Mouse (Mus musculus): Measurements from ENCODE around the gene Pygo2. TPM values are rescaled to one million over a fixed set of nuclear protein-coding genes. Genes with fewer than 3 reads are reported as not detected.

Pygo2 gene
- polyA plus RNA-seq (2014; fragmentation: Illumina TruSeq; extraction: RNeasy Lipid Tissue Mini Kit (QIAGEN cat#74804); ENCODE audit: low read depth, low replicate concordance) = 8.5 TPM

GRCm38 (mm10) chr3:89430171-89431159 lies at the start of gene Pygo2:
Gene Pygo2 (plus strand): TSS chr3:89430214.

GRCm38 (mm10) chr3:89394006-89394893 lies 35.8 kb upstream of the Pygo2 start, which contains the start of gene Zbtb7b:
Gene Zbtb7b (minus strand): TSS chr3:89394776.

GRCm38 (mm10) chr3:89402693-89403092 lies 27.3 kb upstream of the Pygo2 start, which contains the start of gene Lenep:
Gene Lenep (minus strand): TSS chr3:89402793.

GRCm38 (mm10) chr3:89411490-89412393 lies 18.3 kb upstream of the Pygo2 start, which contains the start of gene Flad1:
Gene Flad1 (minus strand): TSS chr3:89411870.

GRCm38 (mm10) chr3:89418170-89418860 lies 11.7 kb upstream of the Pygo2 start, which contains the start of the genes Cks1b and Shc1:
Gene Cks1b (minus strand): TSS chr3:89418383.
Gene Shc1 (plus strand): TSS chr3:89418443.

GRCm38 (mm10) chr3:89436176-89437113 lies 6.4 kb downstream of the Pygo2 start, which contains the start of gene Pbxip1:
Gene Pbxip1 (plus strand): TSS chr3:89436706.

GRCm38 (mm10) chr3:89454401-89455177 lies 24.6 kb downstream of the Pygo2 start, which contains the start of gene Pmvk:
Gene Pmvk (plus strand): TSS chr3:89454541.

Other genes starting within 250 kb of the Pygo2 start
- gene Fam189b, start 247.1 kb upstream of the Pygo2 start, polyA plus RNA-seq (2014; fragmentation: Illumina TruSeq; extraction: RNeasy Lipid Tissue Mini Kit (QIAGEN cat#74804); ENCODE audit: low read depth, low replicate concordance) = 0.47 TPM
- gene Gba, start 227.3 kb upstream of the Pygo2 start, polyA plus RNA-seq (2014; fragmentation: Illumina TruSeq; extraction: RNeasy Lipid Tissue Mini Kit (QIAGEN cat#74804); ENCODE audit: low read depth, low replicate concordance) = 13.1 TPM
- gene Thbs3, start 215.0 kb upstream of the Pygo2 start, polyA plus RNA-seq (2014; fragmentation: Illumina TruSeq; extraction: RNeasy Lipid Tissue Mini Kit (QIAGEN cat#74804); ENCODE audit: low read depth, low replicate concordance) = 0.82 TPM
- 38.5 TPM for gene Mtx1, start 203.1 kb upstream of the Pygo2 start, polyA plus RNA-seq (2014; fragmentation: Illumina TruSeq; extraction: RNeasy Lipid Tissue Mini Kit (QIAGEN cat#74804); ENCODE audit: low read depth, low replicate concordance)
- gene Muc1, start 201.2 kb upstream of the Pygo2 start, polyA plus RNA-seq (2014; fragmentation: Illumina TruSeq; extraction: RNeasy Lipid Tissue Mini Kit (QIAGEN cat#74804); ENCODE audit: low read depth, low replicate concordance) = not detected
- 37.0 TPM for gene Krtcap2, start 184.2 kb upstream of the Pygo2 start, polyA plus RNA-seq (2014; fragmentation: Illumina TruSeq; extraction: RNeasy Lipid Tissue Mini Kit (QIAGEN cat#74804); ENCODE audit: low read depth, low replicate concordance)
- gene Trim46, start 183.9 kb upstream of the Pygo2 start, polyA plus RNA-seq (2014; fragmentation: Illumina TruSeq; extraction: RNeasy Lipid Tissue Mini Kit (QIAGEN cat#74804); ENCODE audit: low read depth, low replicate concordance) = not detected
- gene Dpm3, start 170.9 kb upstream of the Pygo2 start, polyA plus RNA-seq (2014; fragmentation: Illumina TruSeq; extraction: RNeasy Lipid Tissue Mini Kit (QIAGEN cat#74804); ENCODE audit: low read depth, low replicate concordance) = not detected
- 16.9 TPM for gene Slc50a1, start 159.6 kb upstream of the Pygo2 start, polyA plus RNA-seq (2014; fragmentation: Illumina TruSeq; extraction: RNeasy Lipid Tissue Mini Kit (QIAGEN cat#74804); ENCODE audit: low read depth, low replicate concordance)
- 2.7 TPM for gene Efna1, start 149.1 kb upstream of the Pygo2 start, polyA plus RNA-seq (2014; fragmentation: Illumina TruSeq; extraction: RNeasy Lipid Tissue Mini Kit (QIAGEN cat#74804); ENCODE audit: low read depth, low replicate concordance)
- not detected for gene Efna3, start 107.2 kb upstream of the Pygo2 start, polyA plus RNA-seq (2014; fragmentation: Illumina TruSeq; extraction: RNeasy Lipid Tissue Mini Kit (QIAGEN cat#74804); ENCODE audit: low read depth, low replicate concordance)
- not detected for gene Efna4, start 92.2 kb upstream of the Pygo2 start, polyA plus RNA-seq (2014; fragmentation: Illumina TruSeq; extraction: RNeasy Lipid Tissue Mini Kit (QIAGEN cat#74804); ENCODE audit: low read depth, low replicate concordance)
- 12.9 TPM for gene Adam15, start 80.2 kb upstream of the Pygo2 start, polyA plus RNA-seq (2014; fragmentation: Illumina TruSeq; extraction: RNeasy Lipid Tissue Mini Kit (QIAGEN cat#74804); ENCODE audit: low read depth, low replicate concordance)
- gene Dcst2, start 68.2 kb upstream of the Pygo2 start, polyA plus RNA-seq (2014; fragmentation: Illumina TruSeq; extraction: RNeasy Lipid Tissue Mini Kit (QIAGEN cat#74804); ENCODE audit: low read depth, low replicate concordance) = not detected
- not detected for gene Dcst1, start 65.0 kb upstream of the Pygo2 start, polyA plus RNA-seq (2014; fragmentation: Illumina TruSeq; extraction: RNeasy Lipid Tissue Mini Kit (QIAGEN cat#74804); ENCODE audit: low read depth, low replicate concordance)
- gene Zbtb7b, start 35.4 kb upstream of the Pygo2 start, polyA plus RNA-seq (2014; fragmentation: Illumina TruSeq; extraction: RNeasy Lipid Tissue Mini Kit (QIAGEN cat#74804); ENCODE audit: low read depth, low replicate concordance) = 7.4 TPM
- gene Lenep, start 27.4 kb upstream of the Pygo2 start, polyA plus RNA-seq (2014; fragmentation: Illumina TruSeq; extraction: RNeasy Lipid Tissue Mini Kit (QIAGEN cat#74804); ENCODE audit: low read depth, low replicate concordance) = 2.3 TPM
- 1.2 TPM for gene Flad1, start 18.3 kb upstream of the Pygo2 start, polyA plus RNA-seq (2014; fragmentation: Illumina TruSeq; extraction: RNeasy Lipid Tissue Mini Kit (QIAGEN cat#74804); ENCODE audit: low read depth, low replicate concordance)
- 9.6 TPM for gene Cks1b, start 11.8 kb upstream of the Pygo2 start, polyA plus RNA-seq (2014; fragmentation: Illumina TruSeq; extraction: RNeasy Lipid Tissue Mini Kit (QIAGEN cat#74804); ENCODE audit: low read depth, low replicate concordance)
- 39.8 TPM for gene Shc1, start 11.8 kb upstream of the Pygo2 start, polyA plus RNA-seq (2014; fragmentation: Illumina TruSeq; extraction: RNeasy Lipid Tissue Mini Kit (QIAGEN cat#74804); ENCODE audit: low read depth, low replicate concordance)
- gene Pbxip1, start 6.5 kb downstream of the Pygo2 start, polyA plus RNA-seq (2014; fragmentation: Illumina TruSeq; extraction: RNeasy Lipid Tissue Mini Kit (QIAGEN cat#74804); ENCODE audit: low read depth, low replicate concordance) = 13.2 TPM
- gene Pmvk, start 24.3 kb downstream of the Pygo2 start, polyA plus RNA-seq (2014; fragmentation: Illumina TruSeq; extraction: RNeasy Lipid Tissue Mini Kit (QIAGEN cat#74804); ENCODE audit: low read depth, low replicate concordance) = 1.1 TPM
- 3.4 TPM for gene Kcnn3, start 90.0 kb downstream of the Pygo2 start, polyA plus RNA-seq (2014; fragmentation: Illumina TruSeq; extraction: RNeasy Lipid Tissue Mini Kit (QIAGEN cat#74804); ENCODE audit: low read depth, low replicate concordance)

Data from adrenal gland, adult 10 weeks (tissue).